Mouse (Mus musculus) heart, postnatal 10 days (tissue): ENCODE measurements around the gene Olfr772. TPM values are rescaled to one million over a fixed set of nuclear protein-coding genes. Genes with fewer than 3 reads are reported as not detected.
"Not testable (repeated sequence)": the region's sequence is repeated elsewhere in the genome, so short reads cannot be mapped to it uniquely, and the experiment has no call there.

ENCODE experiments used
- DNase-seq, 2 experiments: peaks; one replicate each; pipeline ENCODE4 v3.0.0; 2021
- intact Hi-C: fragments of 180-260 bp; cut with DNase I; formaldehyde crosslinking; loops from one replicate; pipeline ENCODE4 v1.15.1; 2025
- total RNA-seq, 2 experiments: library from RNA; stranded (reverse); gene quantifications; 2 replicates each; pipeline ENCODE4 v1.2.3; 2021

Olfr772 gene
- not detected for total RNA-seq

DNA sequence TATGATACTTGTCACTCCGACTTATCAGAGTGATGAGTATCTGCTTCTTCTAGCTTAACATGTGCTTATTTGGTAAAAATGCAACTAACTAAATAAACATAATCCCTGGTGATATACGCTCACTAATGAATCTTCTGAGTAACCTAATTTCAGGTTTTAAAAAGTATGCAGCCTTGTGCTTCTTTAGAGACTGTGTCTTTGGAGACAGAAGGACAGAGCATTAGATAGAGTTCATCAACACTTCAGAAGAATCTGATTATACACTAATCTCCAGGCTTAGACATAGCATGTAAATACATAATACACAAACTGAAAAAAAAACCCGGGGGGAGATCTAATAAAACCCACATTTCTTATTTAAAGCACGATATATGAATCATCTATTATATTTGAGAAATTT lies at the start of gene Olfr772:
Olfr772 (minus strand) TSS at position 101 of the 400 bp plus-strand sequence.
- DNase-seq, intact Hi-C loops: not testable (repeated sequence)

DNA sequence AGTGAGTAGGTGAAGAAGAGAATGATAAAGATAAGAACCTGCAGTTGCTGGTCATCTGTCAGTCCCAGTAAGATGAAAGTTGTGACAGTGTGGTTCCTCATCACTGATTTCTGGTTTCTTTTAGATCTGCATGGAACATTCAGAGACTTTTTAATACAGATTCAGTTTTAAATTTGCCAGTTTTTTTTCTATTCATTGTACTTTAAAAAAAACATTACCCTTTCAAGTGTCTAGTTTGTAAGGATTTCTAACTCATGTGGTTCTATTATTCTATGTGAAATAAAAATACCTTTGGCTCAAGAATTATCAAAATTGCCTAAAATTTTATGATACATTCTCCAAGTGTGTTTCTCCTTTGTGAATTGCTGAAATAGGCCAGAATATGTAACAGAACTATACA lies 9.6 kb upstream of the Olfr772 start, which contains the start of gene Olfr773:
Olfr773 (minus strand) TSS at position 101 of the 400 bp plus-strand sequence.
- intact Hi-C loops, DNase-seq: not testable (repeated sequence)

DNA sequence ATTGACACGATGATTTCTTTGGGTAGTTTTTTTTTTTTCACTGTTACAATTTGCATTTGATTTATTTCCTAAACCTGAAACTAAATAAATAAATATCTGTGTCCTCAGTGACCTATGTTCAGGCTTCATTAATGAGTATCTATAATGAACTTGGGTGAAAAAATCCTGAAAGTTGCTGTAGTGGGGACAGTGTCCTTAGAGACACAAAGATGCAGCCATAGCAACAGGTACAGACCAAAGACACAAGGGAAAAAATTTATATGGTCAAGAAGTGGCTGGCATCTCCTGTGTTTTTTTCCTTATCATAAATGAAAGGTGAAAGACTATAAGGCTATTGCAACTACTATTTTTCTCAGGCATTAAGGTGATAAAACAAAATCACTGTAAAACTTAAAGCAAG lies 13.1 kb downstream of the Olfr772 start, which contains the start of gene Olfr771:
Olfr771 (minus strand) TSS at position 101 of the 400 bp plus-strand sequence.
- DNase-seq = no peak
- intact Hi-C loops = no loop called here

DNA sequence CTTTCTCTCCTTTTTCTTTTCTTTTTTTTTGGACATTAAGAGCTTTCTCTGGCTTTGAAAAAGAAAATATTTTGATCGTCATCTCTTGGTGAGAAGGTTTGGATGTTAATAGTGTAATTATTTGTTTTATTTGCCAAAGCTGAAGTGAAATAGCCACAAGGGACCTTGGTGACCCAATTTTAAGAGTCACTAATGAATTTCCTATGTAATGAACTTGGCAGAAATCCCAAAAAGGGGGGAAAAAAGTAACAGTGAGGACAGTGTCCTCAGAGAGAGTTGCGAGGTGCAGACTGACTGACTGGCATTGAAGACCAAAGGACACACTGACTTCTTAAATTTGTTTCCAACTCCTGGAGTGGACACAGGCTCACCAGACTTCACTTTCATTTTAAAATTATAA lies 38.8 kb downstream of the Olfr772 start, which contains the start of gene Olfr770:
Olfr770 (minus strand) TSS at position 101 of the 400 bp plus-strand sequence.
- intact Hi-C loops = no loop called here
- DNase-seq = no peak

Other genes with a start within 250 kb of the Olfr772 start
- gene Itga7, start 244.1 kb downstream of the Olfr772 start, total RNA-seq = 100 to 1,000 TPM; 125 to 136 TPM
- gene Mettl7b, start 216.9 kb downstream of the Olfr772 start, total RNA-seq = not detected
- not detected for gene Olfr9, start 188.5 kb downstream of the Olfr772 start, total RNA-seq
- not detected for gene Olfr763, start 167.1 kb downstream of the Olfr772 start, total RNA-seq
- not detected for gene Olfr764-ps1, start 138.0 kb downstream of the Olfr772 start, total RNA-seq
- gene Olfr765, start 127.9 kb downstream of the Olfr772 start, total RNA-seq = not detected
- not detected for gene Olfr766-ps1, start 108.9 kb downstream of the Olfr772 start, total RNA-seq
- not detected for gene Olfr767, start 95.0 kb downstream of the Olfr772 start, total RNA-seq
- gene Olfr768, start 78.5 kb downstream of the Olfr772 start, total RNA-seq = not detected
- gene Olfr769, start 60.1 kb downstream of the Olfr772 start, total RNA-seq = not detected
- gene Olfr770, start 38.9 kb downstream of the Olfr772 start, total RNA-seq = not detected
- gene Olfr771, start 13.2 kb downstream of the Olfr772 start, total RNA-seq = not detected
- not detected for gene Olfr773, start 9.5 kb upstream of the Olfr772 start, total RNA-seq
- not detected for gene Olfr774, start 58.3 kb upstream of the Olfr772 start, total RNA-seq
- gene Olfr775, start 70.5 kb upstream of the Olfr772 start, total RNA-seq = not detected
- gene Olfr776, start 81.2 kb upstream of the Olfr772 start, total RNA-seq = not detected
- gene Olfr777, start 93.6 kb upstream of the Olfr772 start, total RNA-seq = not detected
- gene Olfr780, start 140.2 kb upstream of the Olfr772 start, total RNA-seq = not detected
- gene Olfr781, start 150.9 kb upstream of the Olfr772 start, total RNA-seq = not detected
- gene Olfr782, start 170.9 kb upstream of the Olfr772 start, total RNA-seq = not detected
- not detected for gene Olfr784, start 206.2 kb upstream of the Olfr772 start, total RNA-seq
- not detected for gene Olfr785, start 227.5 kb upstream of the Olfr772 start, total RNA-seq
- not detected for gene Olfr786, start 249.4 kb upstream of the Olfr772 start, total RNA-seq